Mouse (Mus musculus): ENCODE results near the gene Rpp14.
"Not testable (repeated sequence)": the region's sequence is repeated elsewhere in the genome, so short reads cannot be mapped to it uniquely, and the experiment has no call there.

Gene Rpp14

DNA sequence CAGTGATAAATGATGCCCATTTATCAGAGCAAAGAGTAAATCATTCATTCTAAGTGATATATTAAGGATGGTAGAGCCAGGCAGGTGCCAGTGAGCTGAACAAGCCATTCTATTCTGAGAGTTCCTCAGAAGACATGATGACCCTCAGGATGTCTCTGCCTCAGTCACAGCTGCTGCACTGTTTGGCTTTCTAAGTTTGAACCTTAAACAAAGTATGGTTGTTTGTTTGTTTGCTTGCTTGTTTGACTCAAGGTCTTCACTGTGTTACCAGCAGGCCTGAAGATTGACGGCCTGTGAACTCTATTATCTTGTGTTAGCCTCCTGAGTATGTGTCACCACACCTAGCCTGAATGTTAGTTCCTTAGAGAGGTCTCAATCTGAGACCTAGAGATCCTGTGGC lies 34.6 kb downstream of the Rpp14 start:
- no peak for DNase-seq (ENCODE audit: low spot score)

- no peak for DNase-seq (ENCODE audit: low spot score)
Measured at GRCm38 (mm10) chr14:8115772-8116171, 35.6 kb downstream of the Rpp14 start.

DNA sequence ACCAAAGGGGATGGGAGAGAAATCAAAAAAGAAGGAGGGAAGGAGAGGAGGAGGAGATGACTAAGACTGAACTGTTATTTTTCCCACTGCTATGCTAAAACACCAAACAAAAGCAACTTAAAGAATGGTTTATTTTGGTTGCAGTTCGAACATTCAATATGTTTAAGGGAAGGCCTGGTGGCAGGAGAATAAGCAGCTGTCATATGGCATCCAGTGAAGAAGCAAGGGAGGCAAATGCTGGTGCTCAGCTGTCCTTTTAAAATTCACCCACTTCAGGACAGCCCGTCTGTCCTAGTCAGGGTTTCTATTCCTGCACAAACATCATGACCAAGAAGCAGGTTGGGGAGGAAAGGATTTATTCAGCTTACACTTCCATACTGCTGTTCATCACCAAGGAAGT lies 37.2 kb downstream of the Rpp14 start:
- no peak for DNase-seq (ENCODE audit: low spot score)

DNA sequence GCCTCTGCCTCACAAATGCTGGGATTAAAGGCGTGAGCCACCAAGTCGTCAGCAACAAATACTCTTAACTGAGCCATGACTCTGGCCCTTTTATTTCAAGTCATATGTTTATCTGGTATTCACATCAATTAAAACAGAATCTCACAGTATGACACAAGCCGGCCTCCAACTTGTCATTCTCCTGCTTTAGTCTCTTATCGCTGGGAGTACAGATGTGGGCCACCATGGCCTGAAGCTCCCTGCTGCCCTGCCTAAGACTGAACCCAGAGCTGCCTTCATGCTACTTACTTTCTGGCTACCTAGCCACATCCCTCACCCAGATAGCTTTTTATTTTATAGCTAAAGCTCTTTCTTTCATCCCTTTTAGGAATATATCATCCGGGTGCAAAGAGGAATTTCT lies 39.3 kb downstream of the Rpp14 start:
- DNase-seq (ENCODE audit: low spot score): no peak

DNA sequence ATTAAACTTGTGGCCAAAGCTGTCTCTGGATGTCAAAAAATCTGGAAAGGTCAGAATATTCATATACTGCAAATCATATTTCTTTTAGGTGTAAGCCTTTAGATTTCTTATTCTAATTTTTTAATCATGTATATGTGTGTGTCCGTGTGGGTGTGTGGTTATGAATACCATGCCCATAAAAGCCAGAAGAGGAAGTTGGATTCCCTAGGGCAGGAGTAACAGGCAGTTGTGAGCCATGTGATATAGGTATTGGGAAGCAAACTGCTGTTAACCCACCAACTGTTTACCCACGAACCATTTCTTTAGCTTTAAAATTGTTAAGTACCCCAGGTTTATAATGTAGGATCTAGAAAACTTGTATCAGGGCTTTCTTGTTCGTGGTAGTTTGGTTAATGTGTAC lies 39.7 kb downstream of the Rpp14 start:
- no peak for DNase-seq (ENCODE audit: low spot score)

- DNase-seq (ENCODE audit: low spot score): no peak
Measured at GRCm38 (mm10) chr14:8123141-8123540, 43.0 kb downstream of the Rpp14 start.

DNA sequence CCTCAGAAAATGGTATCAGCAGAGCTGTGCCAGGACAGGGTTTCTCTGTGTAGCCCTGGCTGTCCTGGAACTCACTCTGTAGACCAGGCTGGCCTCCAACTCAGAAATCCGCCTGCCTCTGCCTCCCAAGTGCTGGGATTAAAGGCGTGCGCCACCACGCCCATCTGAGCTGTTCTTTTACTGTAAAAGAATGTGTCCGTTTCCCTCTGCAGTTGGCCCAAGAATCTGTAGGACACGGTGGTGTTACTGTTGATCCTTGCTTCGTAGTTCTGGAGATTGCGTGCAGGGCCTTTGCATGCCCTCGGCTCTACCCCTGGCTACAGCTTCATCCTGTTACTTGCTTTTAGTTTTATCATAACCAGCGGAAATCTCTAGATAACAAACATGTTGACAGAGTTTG lies 43.4 kb downstream of the Rpp14 start:
- DNase-seq (ENCODE audit: low spot score): not testable (repeated sequence)

- no peak for DNase-seq (ENCODE audit: low spot score)
Measured at GRCm38 (mm10) chr14:8124046-8124881, 44.1 kb downstream of the Rpp14 start.

GRCm38 (mm10) chr14:8127971-8128370 lies 47.8 kb downstream of the Rpp14 start:
- DNase-seq (ENCODE audit: low spot score): no peak

- no peak for DNase-seq (ENCODE audit: low spot score)
Measured at GRCm38 (mm10) chr14:8132789-8133188, 52.6 kb downstream of the Rpp14 start.

GRCm38 (mm10) chr14:8134234-8134633 lies 54.1 kb downstream of the Rpp14 start:
- no peak for DNase-seq (ENCODE audit: low spot score)

- peak; percentile 43 for DNase-seq (ENCODE audit: low spot score)
Measured at GRCm38 (mm10) chr14:8135130-8135529, 55.0 kb downstream of the Rpp14 start.

- DNase-seq (ENCODE audit: low spot score): no peak
Measured at GRCm38 (mm10) chr14:8139724-8140710, 59.9 kb downstream of the Rpp14 start.

GRCm38 (mm10) chr14:8141131-8141530 lies 61.0 kb downstream of the Rpp14 start:
- no peak for DNase-seq (ENCODE audit: low spot score)
